Mouse (Mus musculus) olfactory bulb, adult 2 months (tissue): ENCODE results near the gene Cacnb1.

Source experiments
- CTCF ChIP-seq: fragments of 200-500 bp; IDR thresholded peaks from 2 replicates; pipeline ENCODE4 v1.5.1; 2012; ENCODE audit warnings: low read depth, mild to moderate bottlenecking, low read length, moderate library complexity; ENCODE audit not compliant: insufficient read depth
- POLR2A ChIP-seq: fragments of 200-500 bp; IDR thresholded peaks from 2 replicates; pipeline ENCODE4 v1.6.1; 2012; ENCODE audit warnings: mild to moderate bottlenecking, low read depth, low read length, moderate library complexity; ENCODE audit not compliant: insufficient read depth

GRCm38 (mm10) chr11:97960907-97961306 is 61.9 kb downstream of the Cacnb1 start:
- TF ChIP-seq POLR2A (no peak), CTCF (no peak)
